Mouse (Mus musculus): Measurements from ENCODE around the gene Lce1k. TPM values are rescaled to one million over a fixed set of nuclear protein-coding genes. Genes with fewer than 3 reads are reported as not detected.

Lce1k gene
- not detected for polyA plus RNA-seq (2017; shearing (Covaris generic))

GRCm38 (mm10) chr3:92807791-92808190, at the start of gene Lce1k:
Lce1k (minus strand) TSS chr3:92807891.

GRCm38 (mm10) chr3:92851186-92851585, 43.5 kb upstream of the Lce1k start, which contains the start of gene Lce1l:
Lce1l (minus strand) TSS chr3:92851286.

GRCm38 (mm10) chr3:92827108-92827507, 19.4 kb upstream of the Lce1k start, which contains the start of gene Kprp:
Kprp (minus strand) TSS chr3:92827247.

GRCm38 (mm10) chr3:92790414-92790813, 17.3 kb downstream of the Lce1k start, which contains the start of gene Lce1j:
Lce1j (minus strand) TSS chr3:92790514.

GRCm38 (mm10) chr3:92778799-92779198, 28.9 kb downstream of the Lce1k start, which contains the start of gene Lce1i:
Lce1i (minus strand) TSS chr3:92778899.

GRCm38 (mm10) chr3:92764965-92765364, 42.7 kb downstream of the Lce1k start, which contains the start of gene Lce1h:
Lce1h (minus strand) TSS chr3:92765065.

Other genes with a start within 250 kb of the Lce1k start
- gene Ivl, start 234.2 kb downstream of the Lce1k start, polyA plus RNA-seq (2017; shearing (Covaris generic)): not detected
- gene Smcp, start 218.9 kb downstream of the Lce1k start, polyA plus RNA-seq (2017; shearing (Covaris generic)): not detected
- not detected for gene 2210017I01Rik, start 200.4 kb downstream of the Lce1k start, polyA plus RNA-seq (2017; shearing (Covaris generic))
- not detected for gene Lce6a, start 186.2 kb downstream of the Lce1k start, polyA plus RNA-seq (2017; shearing (Covaris generic))
- gene Lce1a1, start 159.6 kb downstream of the Lce1k start, polyA plus RNA-seq (2017; shearing (Covaris generic)): not detected
- not detected for gene Lce1b, start 151.0 kb downstream of the Lce1k start, polyA plus RNA-seq (2017; shearing (Covaris generic))
- gene Lce1a2, start 137.6 kb downstream of the Lce1k start, polyA plus RNA-seq (2017; shearing (Covaris generic)): not detected
- not detected for gene Lce1c, start 128.6 kb downstream of the Lce1k start, polyA plus RNA-seq (2017; shearing (Covaris generic))
- not detected for gene Lce1d, start 120.7 kb downstream of the Lce1k start, polyA plus RNA-seq (2017; shearing (Covaris generic))
- not detected for gene Lce1e, start 98.8 kb downstream of the Lce1k start, polyA plus RNA-seq (2017; shearing (Covaris generic))
- not detected for gene Lce1f, start 87.5 kb downstream of the Lce1k start, polyA plus RNA-seq (2017; shearing (Covaris generic))
- gene Gm38119, start 68.8 kb downstream of the Lce1k start, polyA plus RNA-seq (2017; shearing (Covaris generic)): not detected
- gene Lce1g, start 55.6 kb downstream of the Lce1k start, polyA plus RNA-seq (2017; shearing (Covaris generic)): not detected
- gene Lce1h, start 42.8 kb downstream of the Lce1k start, polyA plus RNA-seq (2017; shearing (Covaris generic)): not detected
- gene Lce1i, start 29.0 kb downstream of the Lce1k start, polyA plus RNA-seq (2017; shearing (Covaris generic)): not detected
- not detected for gene Lce1j, start 17.4 kb downstream of the Lce1k start, polyA plus RNA-seq (2017; shearing (Covaris generic))
- not detected for gene Kprp, start 19.4 kb upstream of the Lce1k start, polyA plus RNA-seq (2017; shearing (Covaris generic))
- gene Lce1l, start 43.4 kb upstream of the Lce1k start, polyA plus RNA-seq (2017; shearing (Covaris generic)): not detected
- not detected for gene 2310050C09Rik, start 62.3 kb upstream of the Lce1k start, polyA plus RNA-seq (2017; shearing (Covaris generic))
- gene Lce3a, start 118.3 kb upstream of the Lce1k start, polyA plus RNA-seq (2017; shearing (Covaris generic)): not detected
- gene Lce3b, start 125.1 kb upstream of the Lce1k start, polyA plus RNA-seq (2017; shearing (Covaris generic)): not detected
- not detected for gene Lce3c, start 136.6 kb upstream of the Lce1k start, polyA plus RNA-seq (2017; shearing (Covaris generic))
- gene Lce3d, start 149.5 kb upstream of the Lce1k start, polyA plus RNA-seq (2017; shearing (Covaris generic)): not detected
- not detected for gene Lce3e, start 159.2 kb upstream of the Lce1k start, polyA plus RNA-seq (2017; shearing (Covaris generic))
- gene Lce3f, start 184.3 kb upstream of the Lce1k start, polyA plus RNA-seq (2017; shearing (Covaris generic)): not detected
- gene Crct1, start 207.8 kb upstream of the Lce1k start, polyA plus RNA-seq (2017; shearing (Covaris generic)): not detected
- not detected for gene Lce1m, start 211.2 kb upstream of the Lce1k start, polyA plus RNA-seq (2017; shearing (Covaris generic))